Mouse (Mus musculus) heart, adult 8-10 months (tissue): Measurements from ENCODE around the gene Rabif. TPM values are rescaled to one million over a fixed set of nuclear protein-coding genes. Genes with fewer than 3 reads are reported as not detected.
"Not testable (repeated sequence)": the region's sequence is repeated elsewhere in the genome, so short reads cannot be mapped to it uniquely, and the experiment has no call there.

Experiments
- DNase-seq: peaks from one replicate; pipeline ENCODE4 v3.0.0; 2022; ENCODE audit warnings: low spot score
- total RNA-seq, 4 experiments: library from RNA; stranded (reverse); gene quantifications; 2 replicates each; pipeline ENCODE4 v1.2.4; 2022

Rabif gene
- total RNA-seq, 4 experiments from 2014 or later: 7.8 to 9.3 (median 8.2) TPM

- DNase-seq: no peak
These were observed 18.1 kb downstream of the Rabif start for GRCm38 (mm10) chr1:134512584-134512983.

GRCm38 (mm10) chr1:134513312-134513860, 18.9 kb downstream of the Rabif start:
- DNase-seq: no peak

GRCm38 (mm10) chr1:134513876-134514590, 19.6 kb downstream of the Rabif start:
- DNase-seq: no peak

GRCm38 (mm10) chr1:134515891-134516290, 21.4 kb downstream of the Rabif start:
- DNase-seq: no peak

GRCm38 (mm10) chr1:134516491-134517198, 22.2 kb downstream of the Rabif start:
- no peak for DNase-seq

GRCm38 (mm10) chr1:134517841-134518240, 23.4 kb downstream of the Rabif start:
- DNase-seq: not testable (repeated sequence)

- peak; percentile 92 for DNase-seq
These were observed 24.2 kb downstream of the Rabif start for GRCm38 (mm10) chr1:134518677-134519076.

- not testable (repeated sequence) for DNase-seq
These were observed 24.8 kb downstream of the Rabif start for GRCm38 (mm10) chr1:134519201-134519600.

- DNase-seq: no peak
These were observed 25.7 kb downstream of the Rabif start for GRCm38 (mm10) chr1:134520001-134520721.

GRCm38 (mm10) chr1:134521163-134521562, 26.7 kb downstream of the Rabif start:
- no peak for DNase-seq

- DNase-seq: no peak
These were observed 27.9 kb downstream of the Rabif start for GRCm38 (mm10) chr1:134522325-134522724.

- DNase-seq: no peak
These were observed 30.0 kb downstream of the Rabif start for GRCm38 (mm10) chr1:134524424-134524823.

- no peak for DNase-seq
These were observed 30.6 kb downstream of the Rabif start for GRCm38 (mm10) chr1:134525015-134525414.

GRCm38 (mm10) chr1:134526752-134527151, 32.3 kb downstream of the Rabif start:
- no peak for DNase-seq

- no peak for DNase-seq
These were observed 36.2 kb downstream of the Rabif start for GRCm38 (mm10) chr1:134530618-134531017.

- DNase-seq: not testable (repeated sequence)
These were observed 39.3 kb downstream of the Rabif start for GRCm38 (mm10) chr1:134533710-134534109.

GRCm38 (mm10) chr1:134535054-134535453, 40.6 kb downstream of the Rabif start:
- no peak for DNase-seq

GRCm38 (mm10) chr1:134535513-134535912, 41.1 kb downstream of the Rabif start:
- no peak for DNase-seq

- DNase-seq: no peak
These were observed 46.2 kb downstream of the Rabif start for GRCm38 (mm10) chr1:134540610-134541009.

- peak; percentile 17 for DNase-seq
These were observed 53.8 kb downstream of the Rabif start for GRCm38 (mm10) chr1:134548231-134548630.

- DNase-seq: no peak
These were observed 55.2 kb downstream of the Rabif start, which contains the start of gene Mgat4e for GRCm38 (mm10) chr1:134549632-134550132. Gene Mgat4e, minus strand, starts transcription at chr1:134549682.

- DNase-seq: no peak
These were observed 57.4 kb downstream of the Rabif start for GRCm38 (mm10) chr1:134551869-134552268.
